Mouse (Mus musculus) cortical plate, adult 2 months (tissue): ENCODE measurements around the gene Mgat1.

Experiments used
- CTCF ChIP-seq: fragments of 200-500 bp; IDR thresholded peaks from 2 replicates; pipeline ENCODE4 v1.5.1; 2011; ENCODE audit warnings: mild to moderate bottlenecking, control low read depth, low read length; ENCODE audit not compliant: insufficient read depth; ENCODE audit errors: extremely low read depth
- POLR2A ChIP-seq: fragments of 200-500 bp; IDR thresholded peaks from 2 replicates; pipeline ENCODE4 v1.6.1; 2011; ENCODE audit warnings: mild to moderate bottlenecking, low read length, control low read depth; ENCODE audit not compliant: insufficient read depth; ENCODE audit errors: extremely low read depth

DNA sequence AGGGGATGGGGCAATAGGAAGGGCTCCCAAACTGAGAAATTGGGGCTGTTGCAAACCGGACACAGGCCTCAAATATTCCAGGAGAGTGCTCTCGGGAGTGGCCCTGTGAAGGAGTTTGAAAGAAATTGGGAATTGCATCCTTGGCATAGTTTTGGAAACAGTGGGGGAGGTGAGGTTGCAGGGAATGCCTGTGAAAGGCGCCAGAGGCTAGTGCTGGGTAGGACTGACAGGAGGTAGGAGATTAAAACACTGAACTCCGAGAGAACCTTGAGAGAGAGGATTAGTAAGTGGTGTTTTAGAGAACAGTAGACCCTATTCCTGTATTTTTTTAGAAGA is 572 bp downstream of the Mgat1 start:
- TF ChIP-seq CTCF (no peak), POLR2A (no peak)
